Mouse (Mus musculus) embryonic fibroblast, embryonic 13.5 days (primary cell): ENCODE measurements around the gene Dnah17. TPM values are rescaled to one million over a fixed set of nuclear protein-coding genes. Genes with fewer than 3 reads are reported as not detected.

Experiments used
- H3K27ac ChIP-seq: 2 replicates; pipeline ENCODE4 v1.5.1; 2012; ENCODE audit warnings: low read length, control low read depth, inconsistent platforms; ENCODE audit not compliant: insufficient read depth
- H3K4me1 ChIP-seq: 2 replicates; pipeline ENCODE4 v1.6.1; 2011; ENCODE audit warnings: low read length; ENCODE audit not compliant: control insufficient read depth, insufficient read depth
- H3K4me3 ChIP-seq: 2 replicates; pipeline ENCODE4 v1.5.1; 2011; ENCODE audit warnings: mild to moderate bottlenecking, control low read depth, low read length; ENCODE audit not compliant: insufficient read depth
- CTCF ChIP-seq: IDR thresholded peaks from 2 replicates; pipeline ENCODE4 v1.5.1; 2011; ENCODE audit warnings: mild to moderate bottlenecking, control low read depth, low read length, moderate library complexity, borderline replicate concordance; ENCODE audit not compliant: insufficient read depth
- POLR2A ChIP-seq: IDR thresholded peaks from 2 replicates; pipeline ENCODE4 v1.6.1; 2011; ENCODE audit warnings: low read depth, mild to moderate bottlenecking, control low read depth, low read length, moderate library complexity
- polyA plus RNA-seq: library from polyadenylated mRNA; stranded (reverse); fragments of >200 nt; gene quantifications from 2 replicates; pipeline ENCODE4 v1.2.4, GENCODE M21; 2011; ENCODE audit warnings: low read depth; ENCODE audit not compliant: missing spikeins, insufficient read length

The Dnah17 gene
- polyA plus RNA-seq, 1 experiment, result not detected

DNA sequence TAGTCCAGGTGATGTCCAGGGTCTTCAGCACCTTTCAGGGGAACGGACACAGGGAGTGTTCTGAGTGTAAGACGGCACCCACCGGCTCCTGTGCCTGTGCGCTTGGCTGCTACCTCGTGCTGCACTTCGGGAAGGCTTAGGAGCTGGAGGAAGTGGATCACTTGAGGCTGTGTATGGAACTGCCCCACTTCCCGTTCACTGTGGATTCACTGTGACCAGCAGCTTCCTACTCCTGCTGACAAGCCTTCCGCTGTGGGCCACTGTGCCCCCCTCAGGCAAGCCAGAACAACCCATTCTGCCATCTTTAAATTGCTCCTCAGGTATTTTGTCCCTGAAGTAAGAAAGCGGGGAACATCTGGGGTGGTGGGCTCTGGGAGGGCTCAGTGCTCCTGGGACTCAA lies 35.4 kb downstream of the Dnah17 start:
- Histone ChIP-seq H3K27ac (no peak overlapping the region), H3K4me1 (no peaks in the 10 kb centered on the region)

DNA sequence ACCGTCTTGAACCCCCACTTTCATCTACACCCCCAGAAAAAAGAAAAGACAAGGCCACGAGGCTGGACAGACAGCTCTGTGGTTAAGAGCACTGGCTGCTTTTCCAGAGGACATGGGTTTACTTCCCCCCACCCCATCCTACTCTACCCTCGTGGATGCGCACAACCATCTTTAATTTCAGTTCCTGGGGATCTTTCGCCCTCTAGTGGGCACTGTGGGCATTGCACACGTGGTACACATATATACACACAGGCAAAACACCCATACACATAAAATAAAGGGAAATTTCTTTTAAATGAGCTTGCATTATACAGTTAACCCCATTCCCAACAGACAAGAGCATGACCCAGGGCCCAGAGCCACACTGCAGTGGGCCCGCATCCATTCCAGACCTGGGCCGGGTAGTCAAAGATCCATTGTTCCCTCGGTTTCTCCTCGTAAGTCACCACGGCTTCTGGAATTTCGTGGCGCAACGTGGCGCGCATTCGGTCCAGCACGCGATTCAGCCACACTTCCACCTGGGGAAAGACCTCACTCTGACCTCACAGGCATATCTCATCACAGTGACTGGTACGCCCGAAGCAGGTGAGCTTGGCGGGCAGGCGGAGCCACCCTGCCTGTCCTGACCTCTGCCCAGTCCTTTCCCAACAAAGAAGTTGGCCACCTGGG lies 39.3 kb downstream of the Dnah17 start:
- H3K27ac ChIP-seq, result no peak overlapping the region
- TF ChIP-seq CTCF (peak; percentile 20; the same call in 1 of the 2 replicates), POLR2A (no peak)
- H3K4me3 ChIP-seq, result no peak overlapping the region
- H3K4me1 ChIP-seq, result no peaks in the 10 kb centered on the region

More for the DNA sequence above, 35.4 kb downstream of the Dnah17 start:
- no peak overlapping the region for H3K4me3 ChIP-seq
- TF ChIP-seq POLR2A (no peak), CTCF (no peak)

DNA sequence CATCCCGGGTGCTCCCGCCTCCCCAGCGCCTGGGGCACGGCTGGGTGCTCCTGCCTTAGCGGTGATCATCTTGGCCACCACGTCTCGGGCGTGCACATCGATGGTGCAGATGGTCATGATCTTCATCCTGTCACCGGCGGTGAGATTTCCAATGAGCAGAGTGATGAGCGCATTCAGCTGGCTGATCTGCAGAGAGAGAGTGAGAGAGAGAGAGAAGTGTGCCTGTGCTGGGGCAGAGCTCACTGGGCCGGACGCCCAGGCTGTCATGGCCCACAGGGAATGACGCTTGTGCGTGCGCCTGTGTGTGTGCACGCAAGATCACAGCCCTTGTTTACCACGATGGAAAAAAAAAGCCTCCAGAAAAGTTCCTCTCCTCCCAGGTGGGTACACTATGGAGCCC lies 41.5 kb downstream of the Dnah17 start:
- Histone ChIP-seq H3K27ac (no peak overlapping the region), H3K4me3 (no peak overlapping the region), H3K4me1 (no peaks in the 10 kb centered on the region)
- no peak for TF ChIP-seq CTCF
- TF ChIP-seq POLR2A, result no peak

DNA sequence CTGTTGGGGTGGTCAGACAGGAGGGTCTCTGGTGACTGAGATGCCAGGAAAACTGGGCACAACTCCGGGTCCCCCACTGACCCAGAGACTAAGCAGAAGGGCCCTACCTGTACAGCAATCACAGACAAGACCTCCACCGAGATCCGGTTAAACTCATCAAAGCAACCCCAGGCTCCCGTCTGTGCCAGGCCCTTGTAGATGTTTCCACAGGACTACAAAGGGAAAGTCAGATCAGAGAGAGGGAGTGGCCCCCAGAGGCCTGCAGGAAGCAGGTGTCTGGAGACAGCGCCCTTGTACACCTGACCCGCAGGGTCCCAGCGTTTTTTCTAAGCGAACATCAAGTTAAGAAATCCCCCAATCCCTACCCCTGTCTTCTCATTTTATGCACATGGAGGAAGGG lies 44.5 kb downstream of the Dnah17 start:
- TF ChIP-seq POLR2A (no peak), CTCF (no peak)
- H3K27ac ChIP-seq, result no peak overlapping the region
- no peaks in the 10 kb centered on the region for H3K4me1 ChIP-seq
- no peak overlapping the region for H3K4me3 ChIP-seq

DNA sequence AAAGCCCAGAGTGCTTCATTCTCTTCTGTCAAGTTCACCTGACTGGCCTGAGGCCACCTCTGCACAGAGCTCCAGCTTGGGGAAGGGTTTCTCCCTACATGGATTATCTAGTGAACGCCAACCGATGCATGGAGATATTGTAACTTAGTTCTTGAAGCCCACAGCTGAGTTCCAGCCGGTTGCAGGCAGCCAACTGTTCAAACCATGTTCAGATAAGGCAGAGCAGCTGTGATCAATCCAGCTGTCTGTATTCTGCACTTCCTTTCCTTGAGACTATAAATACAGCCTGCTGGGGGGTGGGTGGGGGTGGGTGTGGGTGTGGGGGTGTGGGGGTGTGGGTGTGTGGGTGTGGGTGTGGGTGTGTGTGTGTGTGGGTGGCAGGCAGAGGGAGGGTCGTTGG lies 45.3 kb downstream of the Dnah17 start:
- no peaks in the 10 kb centered on the region for H3K4me1 ChIP-seq
- no peak overlapping the region for H3K27ac ChIP-seq
- TF ChIP-seq POLR2A, result no peak
- no peak for TF ChIP-seq CTCF
- no peak overlapping the region for H3K4me3 ChIP-seq

DNA sequence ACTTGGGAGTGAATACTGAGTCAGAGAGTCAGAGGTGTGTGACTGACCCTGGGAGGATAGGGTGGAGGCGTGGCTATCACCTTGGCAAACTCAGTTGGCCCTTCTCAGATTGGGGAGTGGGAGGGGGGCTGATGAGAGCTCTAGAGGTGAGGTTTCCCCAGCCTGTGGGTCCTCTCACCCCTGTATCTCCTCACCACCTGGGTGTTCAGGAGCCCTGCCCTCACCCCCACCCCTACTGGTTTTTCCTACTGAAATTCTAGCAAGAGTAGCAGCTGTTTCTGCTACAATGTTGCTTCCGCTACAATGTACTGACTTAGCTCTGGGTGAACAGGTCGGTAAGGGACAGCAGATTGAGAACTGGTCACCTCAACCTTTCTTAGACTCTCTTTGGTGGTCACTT lies 46.2 kb downstream of the Dnah17 start:
- Histone ChIP-seq H3K27ac (no peak overlapping the region), H3K4me1 (no peaks in the 10 kb centered on the region), H3K4me3 (no peak overlapping the region)
- TF ChIP-seq POLR2A (no peak), CTCF (no peak)

DNA sequence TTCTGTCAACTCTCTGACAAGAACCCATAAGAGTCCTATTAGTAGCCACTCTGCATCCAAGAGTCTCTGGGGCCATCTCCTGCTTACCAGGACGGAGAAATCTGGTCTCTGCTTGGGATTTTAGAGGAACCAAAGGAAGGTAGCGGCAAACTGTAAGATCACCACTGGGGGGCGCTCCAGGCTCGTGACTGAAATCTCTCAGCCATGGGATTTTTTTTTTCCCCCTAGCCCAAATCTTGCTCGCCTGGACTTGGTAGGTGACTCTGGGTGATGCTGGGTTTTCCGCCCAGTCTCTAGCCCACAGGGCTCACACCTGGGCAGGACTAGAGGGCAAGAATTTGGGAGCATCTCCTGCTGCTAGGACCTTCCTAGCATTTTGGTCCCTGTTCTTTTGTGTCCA lies 46.6 kb downstream of the Dnah17 start:
- no peak for TF ChIP-seq POLR2A
- peak; percentile 31; the same call in 1 of the 2 replicates for TF ChIP-seq CTCF
- H3K27ac ChIP-seq, result no peak overlapping the region
- no peaks in the 10 kb centered on the region for H3K4me1 ChIP-seq
- no peak overlapping the region for H3K4me3 ChIP-seq

DNA sequence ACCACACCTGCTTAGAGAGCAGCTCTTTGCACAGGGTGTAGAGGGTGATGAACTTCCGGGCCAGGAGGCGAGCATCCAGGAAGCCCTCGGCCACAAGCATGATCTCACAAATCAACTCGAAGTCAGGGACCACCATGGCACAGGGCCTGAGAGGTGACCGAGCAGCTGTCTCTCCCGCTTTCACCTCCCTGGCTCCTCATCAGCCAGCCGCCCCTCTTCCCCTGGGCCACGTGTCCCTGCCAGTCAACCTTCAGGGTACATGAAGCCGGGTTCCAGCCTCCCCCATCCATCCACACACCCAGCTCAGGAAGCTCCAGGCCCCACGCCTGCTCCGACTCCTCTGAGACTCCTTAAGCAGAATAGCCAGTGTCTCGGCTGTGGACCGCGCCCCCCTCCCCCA lies 48.1 kb downstream of the Dnah17 start:
- no peak for TF ChIP-seq POLR2A
- no peak for TF ChIP-seq CTCF
- no peaks in the 10 kb centered on the region for H3K4me1 ChIP-seq
- no peak overlapping the region for H3K27ac ChIP-seq
- H3K4me3 ChIP-seq, result no peak overlapping the region

DNA sequence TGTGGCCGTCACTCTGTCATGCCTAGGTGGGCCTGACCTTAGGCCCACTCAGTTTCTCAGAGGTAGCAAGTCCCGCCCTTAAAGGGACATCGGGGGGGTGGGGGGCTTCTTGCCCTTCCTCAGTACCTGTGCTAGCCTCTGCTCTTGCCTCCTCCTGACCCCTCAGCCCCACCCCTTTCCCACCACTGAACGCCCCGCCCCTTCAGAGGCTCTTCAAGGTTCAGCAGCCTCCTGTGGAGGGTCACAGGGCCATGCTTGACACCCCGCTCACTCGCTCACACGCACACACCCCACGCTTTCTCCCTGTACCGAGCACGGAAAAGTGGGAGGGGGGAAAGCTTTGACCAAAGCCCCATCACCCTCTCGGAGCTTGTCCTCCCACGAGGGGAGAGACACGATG lies 50.7 kb downstream of the Dnah17 start:
- no peak for TF ChIP-seq CTCF
- no peak overlapping the region for H3K27ac ChIP-seq
- no peak overlapping the region for H3K4me3 ChIP-seq

DNA sequence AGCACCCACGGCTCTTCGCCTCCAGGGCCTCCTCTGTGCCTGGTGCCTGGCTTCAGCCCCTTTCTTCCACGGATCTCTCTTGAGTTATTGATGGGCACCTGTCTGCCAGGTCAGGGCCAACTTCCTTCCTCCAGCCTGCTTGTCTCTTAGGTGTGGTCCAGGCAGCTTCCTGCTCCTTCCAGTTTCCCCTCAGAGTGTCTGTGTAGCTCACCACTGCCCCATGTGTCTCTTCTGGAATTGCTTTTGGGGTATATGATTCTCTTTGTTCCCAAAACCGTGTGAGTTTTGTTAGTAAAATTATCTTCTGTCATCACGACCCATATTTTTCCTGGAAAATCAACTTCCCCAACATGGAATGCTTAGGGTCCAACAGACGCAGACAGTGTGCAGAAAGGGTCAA lies 53.5 kb downstream of the Dnah17 start:
- Histone ChIP-seq H3K27ac (no peak overlapping the region), H3K4me3 (no peak overlapping the region), H3K4me1 (no peaks in the 10 kb centered on the region)
- no peak for TF ChIP-seq CTCF
- TF ChIP-seq POLR2A, result no peak

More for the DNA sequence above, 50.7 kb downstream of the Dnah17 start:
- no peaks in the 10 kb centered on the region for H3K4me1 ChIP-seq
